Mouse (Mus musculus): ENCODE results near the gene Rpl3l. TPM values are rescaled to one million over a fixed set of nuclear protein-coding genes. Genes with fewer than 3 reads are reported as not detected.

The Rpl3l gene
- polyA plus RNA-seq, 1 experiment from 2014 or later = 0.26 TPM

- Histone ChIP-seq H3K36me3 (ENCODE audit: control insufficient read depth, insufficient read depth, low read length) (no peaks in the 10 kb centered on the region), H3K4me3 (ENCODE audit: low read depth, low read length) (no peak overlapping the region), H3K9me3 (ENCODE audit: control insufficient read depth, low read depth, low read length) (no peaks in the 10 kb centered on the region), H3K4me2 (replicated peaks; ENCODE audit: low read depth, low read length) (no peak overlapping the region), H3K27me3 (ENCODE audit: control insufficient read depth, insufficient read depth, low read length) (no peaks in the 10 kb centered on the region), H3K4me1 (ENCODE audit: control insufficient read depth, insufficient read depth, low read length) (peaks cover 12% of the 10 kb centered on the region), H3K9ac (replicated peaks; ENCODE audit: low read depth, low read length) (no peak overlapping the region), H3K27ac (ENCODE audit: low read length) (no peak overlapping the region)
- no peak for ATAC-seq (ENCODE audit: insufficient number of reproducible peaks, insufficient read depth, low FRiP score, low read depth)
- WGBS = 90% methylated on average over 21 of the region's 21 CpGs
Measured at GRCm38 (mm10) chr17:24733434-24734050, 5.9 kb downstream of the Rpl3l start.

GRCm38 (mm10) chr17:24734513-24734912, 6.9 kb downstream of the Rpl3l start:
- no peak for ATAC-seq (ENCODE audit: insufficient number of reproducible peaks, insufficient read depth, low FRiP score, low read depth)
- peaks cover 12% of the 10 kb centered on the region for H3K4me1 ChIP-seq (ENCODE audit: control insufficient read depth, insufficient read depth, low read length)

GRCm38 (mm10) chr17:24735446-24735845, 7.8 kb downstream of the Rpl3l start:
- no peak overlapping the region for H3K4me3 ChIP-seq (ENCODE audit: low read depth, low read length)
- no peak overlapping the region for H3K27ac ChIP-seq (ENCODE audit: low read length)
- H3K9ac ChIP-seq (replicated peaks; ENCODE audit: low read depth, low read length) = no peak overlapping the region
- no peak for ATAC-seq (ENCODE audit: insufficient number of reproducible peaks, insufficient read depth, low FRiP score, low read depth)
- H3K4me1 ChIP-seq (ENCODE audit: control insufficient read depth, insufficient read depth, low read length) = peaks cover 12% of the 10 kb centered on the region
- no peaks in the 10 kb centered on the region for H3K36me3 ChIP-seq (ENCODE audit: control insufficient read depth, insufficient read depth, low read length)
- H3K4me2 ChIP-seq (replicated peaks; ENCODE audit: low read depth, low read length) = peak overlapping the region; percentile 77; the same call in 1 of the 2 replicates
- no peaks in the 10 kb centered on the region for H3K27me3 ChIP-seq (ENCODE audit: control insufficient read depth, insufficient read depth, low read length)
- 87% methylated on average over 7 of the region's 7 CpGs for WGBS
- H3K9me3 ChIP-seq (ENCODE audit: control insufficient read depth, low read depth, low read length) = no peaks in the 10 kb centered on the region

More at GRCm38 (mm10) chr17:24734513-24734912, 6.9 kb downstream of the Rpl3l start:
- Histone ChIP-seq H3K36me3 (ENCODE audit: control insufficient read depth, insufficient read depth, low read length) (no peaks in the 10 kb centered on the region), H3K27ac (ENCODE audit: low read length) (no peak overlapping the region), H3K4me2 (replicated peaks; ENCODE audit: low read depth, low read length) (no peak overlapping the region), H3K9ac (replicated peaks; ENCODE audit: low read depth, low read length) (no peak overlapping the region), H3K9me3 (ENCODE audit: control insufficient read depth, low read depth, low read length) (no peaks in the 10 kb centered on the region), H3K27me3 (ENCODE audit: control insufficient read depth, insufficient read depth, low read length) (no peaks in the 10 kb centered on the region), H3K4me3 (ENCODE audit: low read depth, low read length) (no peak overlapping the region)
- 91% methylated on average over 1 of the region's 1 CpGs for WGBS

GRCm38 (mm10) chr17:24736330-24737051, 8.9 kb downstream of the Rpl3l start, which contains the start of gene Msrb1:
Msrb1 (plus strand) TSS chr17:24736642.
- H3K4me3 ChIP-seq (ENCODE audit: low read depth, low read length) = peak within 1 kb of the TSS; percentile 53
- peaks cover 12% of the 10 kb centered on the region for H3K4me1 ChIP-seq (ENCODE audit: control insufficient read depth, insufficient read depth, low read length)
- H3K27me3 ChIP-seq (ENCODE audit: control insufficient read depth, insufficient read depth, low read length) = no peaks in the 10 kb centered on the region
- peak; percentile 96 for ATAC-seq (ENCODE audit: insufficient number of reproducible peaks, insufficient read depth, low FRiP score, low read depth)
- H3K9ac ChIP-seq (replicated peaks; ENCODE audit: low read depth, low read length) = peak within 1 kb of the TSS; percentile 54
- H3K4me2 ChIP-seq (replicated peaks; ENCODE audit: low read depth, low read length) = peak within 1 kb of the TSS; percentile 77
- WGBS = 1% methylated on average over 29 of the region's 29 CpGs
- H3K36me3 ChIP-seq (ENCODE audit: control insufficient read depth, insufficient read depth, low read length) = no peaks in the 10 kb centered on the region
- no peaks in the 10 kb centered on the region for H3K9me3 ChIP-seq (ENCODE audit: control insufficient read depth, low read depth, low read length)
- peak within 1 kb of the TSS; percentile 44; the same call in 1 of the 2 replicates for H3K27ac ChIP-seq (ENCODE audit: low read length)

- Histone ChIP-seq H3K27ac (ENCODE audit: low read length) (no peak overlapping the region), H3K9ac (replicated peaks; ENCODE audit: low read depth, low read length) (peak overlapping the region; percentile 54; the same call in 1 of the 2 replicates), H3K9me3 (ENCODE audit: control insufficient read depth, low read depth, low read length) (no peaks in the 10 kb centered on the region), H3K27me3 (ENCODE audit: control insufficient read depth, insufficient read depth, low read length) (no peaks in the 10 kb centered on the region), H3K4me2 (replicated peaks; ENCODE audit: low read depth, low read length) (peak overlapping the region; percentile 77), H3K36me3 (ENCODE audit: control insufficient read depth, insufficient read depth, low read length) (no peaks in the 10 kb centered on the region; the same call in 1 of the 2 replicates), H3K4me1 (ENCODE audit: control insufficient read depth, insufficient read depth, low read length) (peaks cover 12% of the 10 kb centered on the region), H3K4me3 (ENCODE audit: low read depth, low read length) (peak overlapping the region; percentile 53)
- ATAC-seq (ENCODE audit: insufficient number of reproducible peaks, insufficient read depth, low FRiP score, low read depth) = no peak
- 23% methylated on average over 8 of the region's 8 CpGs for WGBS
Measured at GRCm38 (mm10) chr17:24737135-24737810, 9.7 kb downstream of the Rpl3l start.

- no peak overlapping the region for H3K4me2 ChIP-seq (replicated peaks; ENCODE audit: low read depth, low read length)
- H3K27me3 ChIP-seq (ENCODE audit: control insufficient read depth, insufficient read depth, low read length) = no peaks in the 10 kb centered on the region
- 72% methylated on average over 4 of the region's 4 CpGs for WGBS
Measured at GRCm38 (mm10) chr17:24738238-24738637, 10.6 kb downstream of the Rpl3l start.

GRCm38 (mm10) chr17:24739926-24740325, 12.3 kb downstream of the Rpl3l start:
- Histone ChIP-seq H3K27ac (ENCODE audit: low read length) (no peak overlapping the region), H3K4me2 (replicated peaks; ENCODE audit: low read depth, low read length) (no peak overlapping the region), H3K27me3 (ENCODE audit: control insufficient read depth, insufficient read depth, low read length) (no peaks in the 10 kb centered on the region), H3K36me3 (ENCODE audit: control insufficient read depth, insufficient read depth, low read length) (no peaks in the 10 kb centered on the region; the same call in 1 of the 2 replicates), H3K4me1 (ENCODE audit: control insufficient read depth, insufficient read depth, low read length) (peaks cover 12% of the 10 kb centered on the region), H3K9me3 (ENCODE audit: control insufficient read depth, low read depth, low read length) (no peaks in the 10 kb centered on the region), H3K4me3 (ENCODE audit: low read depth, low read length) (no peak overlapping the region), H3K9ac (replicated peaks; ENCODE audit: low read depth, low read length) (no peak overlapping the region)
- WGBS = 73% methylated on average over 8 of the region's 8 CpGs
- ATAC-seq (ENCODE audit: insufficient number of reproducible peaks, insufficient read depth, low FRiP score, low read depth) = no peak

More at GRCm38 (mm10) chr17:24738238-24738637, 10.6 kb downstream of the Rpl3l start:
- H3K4me1 ChIP-seq (ENCODE audit: control insufficient read depth, insufficient read depth, low read length) = peaks cover 12% of the 10 kb centered on the region
- H3K4me3 ChIP-seq (ENCODE audit: low read depth, low read length) = no peak overlapping the region
- H3K36me3 ChIP-seq (ENCODE audit: control insufficient read depth, insufficient read depth, low read length) = no peaks in the 10 kb centered on the region; the same call in 1 of the 2 replicates
- no peak overlapping the region for H3K27ac ChIP-seq (ENCODE audit: low read length)
- H3K9ac ChIP-seq (replicated peaks; ENCODE audit: low read depth, low read length) = no peak overlapping the region
- H3K9me3 ChIP-seq (ENCODE audit: control insufficient read depth, low read depth, low read length) = no peaks in the 10 kb centered on the region
- no peak for ATAC-seq (ENCODE audit: insufficient number of reproducible peaks, insufficient read depth, low FRiP score, low read depth)

GRCm38 (mm10) chr17:24742307-24742706, 14.7 kb downstream of the Rpl3l start:
- 83% methylated on average over 8 of the region's 8 CpGs for WGBS
- no peak for ATAC-seq (ENCODE audit: insufficient number of reproducible peaks, insufficient read depth, low FRiP score, low read depth)
- no peaks in the 10 kb centered on the region; the same call in 1 of the 2 replicates for H3K36me3 ChIP-seq (ENCODE audit: control insufficient read depth, insufficient read depth, low read length)

More at GRCm38 (mm10) chr17:24742307-24742706, 14.7 kb downstream of the Rpl3l start:
- Histone ChIP-seq H3K27ac (ENCODE audit: low read length) (no peak overlapping the region), H3K9me3 (ENCODE audit: control insufficient read depth, low read depth, low read length) (no peaks in the 10 kb centered on the region), H3K9ac (replicated peaks; ENCODE audit: low read depth, low read length) (no peak overlapping the region), H3K27me3 (ENCODE audit: control insufficient read depth, insufficient read depth, low read length) (no peaks in the 10 kb centered on the region), H3K4me2 (replicated peaks; ENCODE audit: low read depth, low read length) (no peak overlapping the region), H3K4me1 (ENCODE audit: control insufficient read depth, insufficient read depth, low read length) (peaks cover 11% of the 10 kb centered on the region), H3K4me3 (ENCODE audit: low read depth, low read length) (no peak overlapping the region)

All from stomach, embryonic 14.5 days (tissue).